Mouse (Mus musculus) ES-Bruce4 (cell line): ENCODE measurements around the gene Polr3b.

ENCODE experiments used
- CTCF ChIP-seq: IDR thresholded peaks from one replicate; pipeline ENCODE4 v1.8.1; 2011; ENCODE audit warnings: low read depth, low read length
- POLR2A ChIP-seq: IDR thresholded peaks from one replicate; pipeline ENCODE4 v1.8.1; 2011; ENCODE audit warnings: low read length; ENCODE audit not compliant: insufficient read depth

- TF ChIP-seq CTCF (no peak), POLR2A (no peak)
Observed at GRCm38 (mm10) chr10:84641576-84641975, 19.5 kb downstream of the Polr3b start.
